Mouse (Mus musculus) cerebellum, adult 2 months (tissue): ENCODE measurements at regions not wholly inside any gene's neighbourhood (a gene's known extent, or its start where the extent isn't known, plus 50 kb on each side); places are given as distances from the start of the nearest gene placed in this dataset.

Experiments used
- CTCF ChIP-seq: fragments of 200-500 bp; IDR thresholded peaks from 2 replicates; pipeline ENCODE4 v1.5.1; 2011; ENCODE audit warnings: low read depth, mild to moderate bottlenecking, control low read depth, low read length, moderate library complexity, borderline replicate concordance; ENCODE audit not compliant: insufficient read depth
- POLR2A ChIP-seq: fragments of 200-500 bp; IDR thresholded peaks from 2 replicates; pipeline ENCODE4 v1.6.1; 2011; ENCODE audit warnings: low read length, control low read depth, borderline replicate concordance; ENCODE audit not compliant: insufficient read depth

- no peak for TF ChIP-seq CTCF
- no peak for TF ChIP-seq POLR2A
Observed at GRCm38 (mm10) chr11:90101284-90101683, 71.1 kb downstream of the Tmem100 start.
